Mouse (Mus musculus): Measurements from ENCODE around the gene Gm49395. TPM values are rescaled to one million over a fixed set of nuclear protein-coding genes. Genes with fewer than 3 reads are reported as not detected.

Gene Gm49395
- polyA plus RNA-seq, 1 experiment: 9.0 TPM

- TF ChIP-seq POLR2A (IDR thresholded peaks at IDR 0.05; ENCODE audit: low read depth, low read length): no peak
- no peak for TF ChIP-seq CTCF (IDR thresholded peaks at IDR 0.05; ENCODE audit: extremely low read depth, insufficient read length, insufficient replicate concordance, low read depth, low read length)
- peaks cover 18% of the 10 kb centered on the region for H3K4me1 ChIP-seq (ENCODE audit: control insufficient read depth, insufficient read depth, insufficient read length, low read length)
- H3K27me3 ChIP-seq (ENCODE audit: control insufficient read depth, insufficient read depth, low read length): no peaks in the 10 kb centered on the region
- H3K36me3 ChIP-seq (ENCODE audit: control insufficient read depth, insufficient read depth, low read length): peaks cover 9% of the 10 kb centered on the region
- WGBS: 52% methylated on average over 9 of the region's 9 CpGs
- peak overlapping the region; percentile 79 for H3K27ac ChIP-seq (ENCODE audit: insufficient read depth, low read depth, low read length)
- H3K4me3 ChIP-seq (ENCODE audit: low read depth, low read length): no peak overlapping the region
Observed at GRCm38 (mm10) chr13:115090977-115091445, 10.7 kb downstream of the Gm49395 start.

- Histone ChIP-seq H3K27me3 (ENCODE audit: control insufficient read depth, insufficient read depth, low read length) (no peaks in the 10 kb centered on the region), H3K4me1 (ENCODE audit: control insufficient read depth, insufficient read depth, insufficient read length, low read length) (peaks cover 18% of the 10 kb centered on the region), H3K4me3 (ENCODE audit: low read depth, low read length) (peak within 1 kb of the TSS; percentile 71), H3K27ac (ENCODE audit: insufficient read depth, low read depth, low read length) (peak within 1 kb of the TSS; percentile 79), H3K36me3 (ENCODE audit: control insufficient read depth, insufficient read depth, low read length) (peaks cover 9% of the 10 kb centered on the region)
- TF ChIP-seq POLR2A (IDR thresholded peaks at IDR 0.05; ENCODE audit: low read depth, low read length) (peak; percentile 54), CTCF (IDR thresholded peaks at IDR 0.05; ENCODE audit: extremely low read depth, insufficient read length, insufficient replicate concordance, low read depth, low read length) (no peak)
- WGBS: under 1% methylated on average over 60 of the region's 60 CpGs
Observed at GRCm38 (mm10) chr13:115090069-115090976, 11.4 kb downstream of the Gm49395 start, which contains the start of gene Pelo. Gene Pelo, minus strand, starts transcription at chr13:115090186.

DNA sequence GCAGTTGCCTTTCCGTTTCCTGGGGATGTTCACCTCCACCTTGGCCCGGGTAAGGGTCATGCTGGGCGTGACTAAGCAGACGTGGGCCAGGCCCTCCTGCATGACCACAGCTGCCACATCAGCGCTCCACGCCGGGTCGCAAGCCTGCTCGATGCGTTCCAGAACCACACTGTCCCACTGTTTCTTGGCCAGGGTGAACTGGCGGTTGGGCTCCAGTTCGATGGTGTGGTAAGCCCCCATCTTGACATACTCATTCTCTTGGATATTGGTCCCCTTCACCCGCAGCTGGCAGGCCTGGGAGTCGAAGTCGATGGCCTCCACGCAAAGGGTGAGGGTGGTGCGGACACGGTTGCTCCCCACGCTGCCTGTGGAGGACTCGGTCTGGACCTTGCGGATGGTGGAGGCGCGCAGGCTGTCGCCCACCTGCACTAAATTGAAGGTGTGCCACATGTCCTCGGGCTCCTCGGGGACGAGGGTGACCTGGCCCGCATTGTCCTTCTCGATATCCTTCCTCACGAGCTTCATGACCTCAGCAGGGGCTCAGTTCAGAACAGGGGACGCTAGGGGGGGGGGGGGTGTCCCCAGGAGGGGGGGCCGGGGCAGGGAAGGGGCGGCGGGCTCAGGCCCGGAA, 12.2 kb downstream of the Gm49395 start:
- no peaks in the 10 kb centered on the region for H3K27me3 ChIP-seq (ENCODE audit: control insufficient read depth, insufficient read depth, low read length)
- TF ChIP-seq CTCF (IDR thresholded peaks at IDR 0.05; ENCODE audit: extremely low read depth, insufficient read length, insufficient replicate concordance, low read depth, low read length) (no peak), POLR2A (IDR thresholded peaks at IDR 0.05; ENCODE audit: low read depth, low read length) (no peak; the same call in 1 of the 2 replicates)
- WGBS: 1% methylated on average over 34 of the region's 35 CpGs
- peaks cover 9% of the 10 kb centered on the region for H3K36me3 ChIP-seq (ENCODE audit: control insufficient read depth, insufficient read depth, low read length)
- H3K4me1 ChIP-seq (ENCODE audit: control insufficient read depth, insufficient read depth, insufficient read length, low read length): peaks cover 18% of the 10 kb centered on the region
- peak overlapping the region; percentile 71 for H3K4me3 ChIP-seq (ENCODE audit: low read depth, low read length)
- peak overlapping the region; percentile 67 for H3K27ac ChIP-seq (ENCODE audit: insufficient read depth, low read depth, low read length)

GRCm38 (mm10) chr13:115089020-115089394, 12.7 kb downstream of the Gm49395 start:
- Histone ChIP-seq H3K27ac (ENCODE audit: insufficient read depth, low read depth, low read length) (peak overlapping the region; percentile 7; the same call in 1 of the 2 replicates), H3K27me3 (ENCODE audit: control insufficient read depth, insufficient read depth, low read length) (no peaks in the 10 kb centered on the region), H3K36me3 (ENCODE audit: control insufficient read depth, insufficient read depth, low read length) (peaks cover 9% of the 10 kb centered on the region), H3K4me1 (ENCODE audit: control insufficient read depth, insufficient read depth, insufficient read length, low read length) (peaks cover 18% of the 10 kb centered on the region), H3K4me3 (ENCODE audit: low read depth, low read length) (peak overlapping the region; percentile 71)
- WGBS: 22% methylated on average over 11 of the region's 11 CpGs
- no peak for TF ChIP-seq POLR2A (IDR thresholded peaks at IDR 0.05; ENCODE audit: low read depth, low read length)
- no peak for TF ChIP-seq CTCF (IDR thresholded peaks at IDR 0.05; ENCODE audit: extremely low read depth, insufficient read length, insufficient replicate concordance, low read depth, low read length)

- TF ChIP-seq CTCF (IDR thresholded peaks at IDR 0.05; ENCODE audit: extremely low read depth, insufficient read length, insufficient replicate concordance, low read depth, low read length): no peak
- no peak for TF ChIP-seq POLR2A (IDR thresholded peaks at IDR 0.05; ENCODE audit: low read depth, low read length)
- 75% methylated on average over 6 of the region's 6 CpGs for whole genome bisulfite sequencing
- Histone ChIP-seq H3K27ac (ENCODE audit: insufficient read depth, low read depth, low read length) (no peak overlapping the region), H3K27me3 (ENCODE audit: control insufficient read depth, insufficient read depth, low read length) (no peaks in the 10 kb centered on the region), H3K4me3 (ENCODE audit: low read depth, low read length) (no peak overlapping the region), H3K36me3 (ENCODE audit: control insufficient read depth, insufficient read depth, low read length) (peaks cover 7% of the 10 kb centered on the region), H3K4me1 (ENCODE audit: control insufficient read depth, insufficient read depth, insufficient read length, low read length) (peaks cover 14% of the 10 kb centered on the region)
Observed at GRCm38 (mm10) chr13:115085974-115086373, 15.7 kb downstream of the Gm49395 start.

GRCm38 (mm10) chr13:115082339-115082738, 19.4 kb downstream of the Gm49395 start:
- Histone ChIP-seq H3K27ac (ENCODE audit: insufficient read depth, low read depth, low read length) (no peak overlapping the region), H3K4me1 (ENCODE audit: control insufficient read depth, insufficient read depth, insufficient read length, low read length) (no peaks in the 10 kb centered on the region), H3K27me3 (ENCODE audit: control insufficient read depth, insufficient read depth, low read length) (no peaks in the 10 kb centered on the region), H3K4me3 (ENCODE audit: low read depth, low read length) (no peak overlapping the region), H3K36me3 (ENCODE audit: control insufficient read depth, insufficient read depth, low read length) (peaks cover 2% of the 10 kb centered on the region; the same call in 1 of the 2 replicates)
- 77% methylated on average over 7 of the region's 7 CpGs for WGBS
- no peak for TF ChIP-seq POLR2A (IDR thresholded peaks at IDR 0.05; ENCODE audit: low read depth, low read length)

Measured in small intestine, adult 2 months (tissue).